Mouse (Mus musculus): ENCODE measurements around the gene Sorcs3.

DNA sequence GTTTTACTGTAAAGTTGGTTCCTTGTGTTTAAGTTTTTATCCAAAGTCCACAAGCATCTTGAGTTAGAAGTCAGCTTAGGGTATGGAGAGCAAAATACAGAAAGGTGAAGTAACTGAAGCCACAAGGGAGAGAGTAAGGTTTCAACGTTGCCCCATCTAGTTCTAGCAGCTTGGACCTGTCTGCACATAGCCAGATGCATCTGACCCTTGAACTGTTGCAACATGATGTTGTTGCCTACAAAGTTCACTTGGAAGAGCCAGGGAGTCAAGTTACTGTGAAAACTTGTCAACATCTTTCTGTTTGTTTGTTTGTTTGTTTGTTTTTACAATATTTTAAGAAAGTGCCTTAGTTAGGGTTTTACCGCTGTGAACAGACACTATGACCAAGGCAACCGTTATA lies 40.5 kb upstream of the Sorcs3 start:
- TF ChIP-seq CTCF (IDR thresholded peaks at IDR 0.05; ENCODE audit: low read depth) (no peak), EP300 (IDR thresholded peaks at IDR 0.05; ENCODE audit: low read depth) (no peak)
